Mouse (Mus musculus): ENCODE results near the gene Trhr2. TPM values are rescaled to one million over a fixed set of nuclear protein-coding genes. Genes with fewer than 3 reads are reported as not detected.
A peak's percentile ranks its signal among the peaks of the same experiment; 100 is the strongest.

Gene Trhr2
- polyA plus RNA-seq, 1 experiment from 2014 or later: not detected

DNA sequence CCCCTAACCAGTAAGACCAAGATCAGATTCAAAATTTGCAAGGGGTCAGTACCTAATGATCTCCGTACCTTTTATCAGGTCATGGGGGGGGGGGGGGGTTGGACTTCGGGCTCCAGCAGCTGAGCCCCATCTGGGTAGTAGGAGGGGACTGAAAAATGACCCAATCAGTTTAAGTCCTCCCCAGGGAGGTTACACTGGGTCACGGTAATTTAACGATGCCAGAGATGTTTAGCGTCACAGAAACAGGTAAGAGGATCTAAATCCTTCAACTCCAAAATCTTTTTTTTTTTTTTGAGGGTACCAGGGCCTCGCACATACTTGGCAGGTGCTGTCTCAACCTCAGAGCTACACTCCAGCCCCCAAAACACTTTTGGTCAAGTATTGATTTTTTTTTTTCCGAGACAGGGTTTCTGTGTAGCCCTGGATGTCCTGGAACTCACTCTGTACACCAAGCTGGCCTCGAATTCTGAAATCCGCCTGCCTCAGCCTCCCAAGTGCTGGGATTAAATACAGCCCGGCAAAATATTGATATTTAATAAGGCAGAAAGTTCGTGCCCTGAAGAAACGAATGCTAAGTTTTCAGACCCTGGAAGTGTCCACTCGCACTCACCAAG, 15.3 kb upstream of the Trhr2 start:
- Histone ChIP-seq H3K27ac (replicated peaks) (peak overlapping the region; percentile 78), H3K4me3 (replicated peaks) (peak overlapping the region; percentile 96), H3K9me3 (replicated peaks) (no peaks in the 10 kb centered on the region), H3K4me1 (replicated peaks) (peaks cover 49% of the 10 kb centered on the region), H3K9ac (peak overlapping the region; percentile 61), H3K4me2 (peak overlapping the region; percentile 90), H3K36me3 (replicated peaks) (peaks cover 31% of the 10 kb centered on the region), H3K27me3 (no peaks in the 10 kb centered on the region)
- WGBS (ENCODE audit: insufficient replicate concordance): 11% methylated on average over 13 of the region's 13 CpGs
- ATAC-seq (ENCODE audit: insufficient read depth): no peak; the same call in 1 of the 2 replicates

DNA sequence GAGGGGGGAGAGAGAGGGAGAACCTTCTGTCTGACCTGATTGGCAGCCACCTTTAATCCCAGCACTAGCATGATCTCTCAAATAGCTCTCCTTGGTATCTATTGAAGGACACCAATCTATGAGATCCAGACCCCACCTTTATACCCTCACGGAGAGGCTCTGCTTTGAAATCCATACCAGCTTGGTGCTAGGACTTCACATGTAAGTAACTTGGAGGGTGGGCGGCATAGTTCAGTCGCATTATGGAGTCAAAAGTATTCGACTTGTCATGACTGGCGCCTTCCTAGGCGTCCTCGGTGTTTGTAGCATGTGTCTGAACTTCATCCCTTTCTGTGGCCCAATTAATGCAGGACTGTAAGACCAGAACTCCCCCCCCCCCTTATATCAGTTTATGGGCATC, 14.8 kb upstream of the Trhr2 start:
- Histone ChIP-seq H3K36me3 (replicated peaks) (peaks cover 25% of the 10 kb centered on the region), H3K27ac (replicated peaks) (no peak overlapping the region), H3K27me3 (no peaks in the 10 kb centered on the region), H3K4me2 (peak overlapping the region; percentile 90), H3K4me3 (replicated peaks) (peak overlapping the region; percentile 96; the same call in 1 of the 2 replicates), H3K9ac (peak overlapping the region; percentile 61), H3K9me3 (replicated peaks) (no peaks in the 10 kb centered on the region), H3K4me1 (replicated peaks) (peaks cover 49% of the 10 kb centered on the region)
- WGBS (ENCODE audit: insufficient replicate concordance): 77% methylated on average over 7 of the region's 7 CpGs
- ATAC-seq (ENCODE audit: insufficient read depth): no peak

DNA sequence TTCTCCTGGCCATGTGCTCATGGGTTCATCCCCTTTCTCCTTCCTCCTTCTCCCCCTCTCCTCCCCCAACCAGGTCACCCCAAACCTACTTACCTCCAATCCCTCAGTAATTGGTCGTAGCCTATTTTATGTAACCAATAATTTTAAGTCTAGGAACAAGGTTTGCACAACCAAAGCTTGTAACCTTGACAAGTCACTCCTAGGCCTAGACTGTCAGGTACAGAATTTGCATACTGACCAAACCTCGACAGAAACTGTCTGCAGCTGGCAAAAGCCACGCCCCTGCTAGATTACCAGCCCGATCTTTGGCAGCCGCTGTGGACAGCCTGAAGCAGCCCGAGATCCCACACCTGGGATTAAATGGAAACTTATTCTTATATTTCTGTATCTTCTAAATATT, 11.2 kb upstream of the Trhr2 start:
- Histone ChIP-seq H3K27me3 (no peaks in the 10 kb centered on the region), H3K4me2 (no peak overlapping the region), H3K27ac (replicated peaks) (no peak overlapping the region), H3K4me3 (replicated peaks) (no peak overlapping the region), H3K9me3 (replicated peaks) (no peaks in the 10 kb centered on the region), H3K36me3 (replicated peaks) (no peaks in the 10 kb centered on the region), H3K9ac (no peak overlapping the region), H3K4me1 (replicated peaks) (peaks cover 25% of the 10 kb centered on the region)
- WGBS (ENCODE audit: insufficient replicate concordance): 48% methylated on average over 6 of the region's 6 CpGs
- no peak for ATAC-seq (ENCODE audit: insufficient read depth)

DNA sequence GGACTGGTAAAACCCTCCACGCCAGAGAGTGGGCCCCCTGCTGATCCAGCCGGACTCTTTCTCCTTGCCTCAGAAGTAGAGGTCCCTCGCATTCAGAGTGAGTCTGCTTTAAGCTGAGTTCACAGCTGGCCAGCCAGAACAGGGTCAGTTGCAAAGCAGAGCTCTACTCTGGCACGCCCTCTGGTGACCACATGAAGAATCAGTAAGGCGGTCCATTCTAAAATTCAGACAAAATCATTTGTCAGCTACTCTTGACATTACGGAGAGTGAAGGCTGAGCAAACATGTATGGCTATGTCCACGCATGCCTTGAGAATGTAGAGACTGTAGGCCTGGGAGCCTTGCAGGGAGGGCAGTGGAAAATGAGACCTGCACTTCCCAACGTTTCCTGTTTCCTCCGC, 9.1 kb upstream of the Trhr2 start:
- Histone ChIP-seq H3K27ac (replicated peaks) (no peak overlapping the region), H3K27me3 (no peaks in the 10 kb centered on the region), H3K4me2 (no peak overlapping the region), H3K36me3 (replicated peaks) (no peaks in the 10 kb centered on the region), H3K9ac (no peak overlapping the region), H3K9me3 (replicated peaks) (no peaks in the 10 kb centered on the region), H3K4me1 (replicated peaks) (peaks cover 11% of the 10 kb centered on the region), H3K4me3 (replicated peaks) (no peak overlapping the region)
- WGBS (ENCODE audit: insufficient replicate concordance): 14% methylated on average over 9 of the region's 9 CpGs
- peak; percentile 43; the same call in 1 of the 2 replicates for ATAC-seq (ENCODE audit: insufficient read depth)

DNA sequence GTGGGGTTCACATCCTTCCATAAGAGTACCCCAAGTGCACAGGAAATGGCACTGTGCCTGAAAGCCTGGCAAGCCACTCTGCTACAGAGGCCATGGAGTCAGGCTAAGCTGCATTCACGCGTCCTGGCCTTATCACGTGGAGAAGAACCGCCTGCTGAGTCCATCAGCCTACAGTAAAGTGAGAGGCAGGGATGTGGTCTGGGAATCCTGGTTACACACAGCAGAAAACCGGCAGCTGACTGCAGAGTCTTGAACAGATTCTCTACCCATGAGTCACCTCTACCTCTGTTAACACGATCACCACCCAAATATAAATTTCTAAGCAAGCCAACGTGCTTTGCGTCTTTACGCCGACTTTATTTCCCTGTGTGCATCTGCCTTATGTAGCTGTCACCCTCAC, 7.9 kb upstream of the Trhr2 start:
- no peak for ATAC-seq (ENCODE audit: insufficient read depth)
- no peak overlapping the region for H3K4me3 ChIP-seq (replicated peaks)
- H3K27me3 ChIP-seq: no peaks in the 10 kb centered on the region
- 71% methylated on average over 10 of the region's 10 CpGs for WGBS (ENCODE audit: insufficient replicate concordance)
- H3K36me3 ChIP-seq (replicated peaks): no peaks in the 10 kb centered on the region
- H3K9me3 ChIP-seq (replicated peaks): no peaks in the 10 kb centered on the region
- no peak overlapping the region for H3K4me2 ChIP-seq
- peaks cover 11% of the 10 kb centered on the region for H3K4me1 ChIP-seq (replicated peaks)
- no peak overlapping the region for H3K9ac ChIP-seq
- H3K27ac ChIP-seq (replicated peaks): no peak overlapping the region

DNA sequence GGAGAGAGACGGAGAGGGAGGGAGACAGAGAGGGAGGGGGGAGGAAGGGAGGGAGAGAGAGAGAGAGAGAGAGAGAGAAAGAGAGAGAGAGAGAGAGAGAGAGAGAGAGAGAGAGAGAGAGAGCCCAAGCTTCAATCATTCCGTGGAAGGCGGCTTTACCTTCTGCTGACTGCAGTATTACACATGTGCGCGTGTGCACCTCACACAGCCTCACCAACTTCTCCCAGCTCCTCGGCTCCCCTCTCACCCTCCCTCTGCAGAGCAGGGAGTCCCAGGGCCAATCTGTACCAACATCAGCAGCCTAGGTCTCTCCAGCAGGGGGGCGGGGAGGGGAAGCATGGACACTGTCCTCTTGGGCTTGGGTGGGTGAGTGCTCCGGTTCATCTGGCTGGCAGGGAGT, 2.4 kb upstream of the Trhr2 start:
- Histone ChIP-seq H3K4me1 (replicated peaks) (no peaks in the 10 kb centered on the region), H3K9me3 (replicated peaks) (no peaks in the 10 kb centered on the region), H3K27ac (replicated peaks) (no peak overlapping the region), H3K4me2 (no peak overlapping the region), H3K36me3 (replicated peaks) (no peaks in the 10 kb centered on the region), H3K27me3 (peaks cover 29% of the 10 kb centered on the region), H3K4me3 (replicated peaks) (no peak overlapping the region), H3K9ac (no peak overlapping the region)
- 42% methylated on average over 8 of the region's 8 CpGs for WGBS (ENCODE audit: insufficient replicate concordance)
- ATAC-seq (ENCODE audit: insufficient read depth): no peak

DNA sequence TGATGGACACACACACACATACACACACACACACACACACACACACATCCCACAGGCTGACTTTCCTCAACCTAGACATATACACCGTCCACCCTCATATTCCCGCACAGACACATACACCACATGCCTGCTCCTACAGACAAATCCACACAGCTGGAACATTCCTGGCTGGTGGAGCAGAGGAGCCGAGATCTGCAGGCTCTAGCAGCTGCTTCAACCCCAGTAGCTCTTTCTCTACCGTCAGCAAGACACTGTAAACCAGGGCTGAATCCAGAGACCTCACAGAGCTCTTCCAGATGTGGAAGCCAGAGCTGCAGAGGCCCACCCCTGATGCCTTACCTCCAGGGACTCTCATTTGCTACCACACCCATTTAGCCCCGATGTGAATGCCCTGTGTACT, 1.7 kb upstream of the Trhr2 start:
- H3K27me3 ChIP-seq: peaks cover 34% of the 10 kb centered on the region
- no peak overlapping the region for H3K9ac ChIP-seq
- no peak for ATAC-seq (ENCODE audit: insufficient read depth)
- H3K36me3 ChIP-seq (replicated peaks): no peaks in the 10 kb centered on the region
- 46% methylated on average over 5 of the region's 5 CpGs for WGBS (ENCODE audit: insufficient replicate concordance)
- no peak overlapping the region for H3K4me3 ChIP-seq (replicated peaks)
- H3K4me2 ChIP-seq: no peak overlapping the region
- H3K9me3 ChIP-seq (replicated peaks): no peaks in the 10 kb centered on the region
- H3K27ac ChIP-seq (replicated peaks): no peak overlapping the region
- no peaks in the 10 kb centered on the region for H3K4me1 ChIP-seq (replicated peaks)

DNA sequence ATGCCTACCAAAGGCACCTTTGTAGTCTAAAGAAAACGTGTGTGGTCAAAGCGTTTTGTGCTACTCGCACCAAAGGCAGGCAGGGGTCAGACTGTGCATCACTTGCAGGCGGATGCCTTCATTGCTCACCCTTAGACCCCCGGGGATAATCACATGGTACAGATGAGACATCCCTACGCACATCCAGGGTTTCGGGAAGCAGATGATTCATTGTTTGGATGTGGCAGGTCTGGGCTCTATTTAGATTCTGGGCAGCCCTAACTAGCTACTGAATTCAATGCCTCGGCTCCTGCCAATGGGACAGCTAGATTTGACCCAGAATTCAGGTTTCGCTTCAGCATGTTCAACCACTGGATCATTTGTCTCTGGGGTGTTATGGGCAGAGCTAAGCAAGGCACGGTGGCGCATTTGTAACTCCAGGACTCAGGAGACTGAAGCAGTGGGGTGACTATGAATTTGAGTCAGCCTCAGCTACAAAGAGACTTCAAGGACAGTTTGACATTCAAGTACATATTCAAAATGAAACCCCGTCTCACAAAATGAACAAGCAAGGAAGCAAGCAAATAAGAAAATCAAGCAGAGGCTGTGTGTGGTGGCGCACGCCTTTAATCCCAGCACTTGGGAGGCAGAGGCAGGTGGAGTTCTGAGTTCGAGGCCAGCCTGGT, 1.3 kb downstream of the Trhr2 start:
- Histone ChIP-seq H3K9ac (no peak overlapping the region), H3K9me3 (replicated peaks) (no peaks in the 10 kb centered on the region), H3K27ac (replicated peaks) (no peak overlapping the region), H3K4me1 (replicated peaks) (no peaks in the 10 kb centered on the region), H3K4me3 (replicated peaks) (no peak overlapping the region), H3K27me3 (peaks cover 59% of the 10 kb centered on the region), H3K36me3 (replicated peaks) (no peaks in the 10 kb centered on the region), H3K4me2 (no peak overlapping the region)
- 71% methylated on average over 15 of the region's 15 CpGs for WGBS (ENCODE audit: insufficient replicate concordance)
- no peak for ATAC-seq (ENCODE audit: insufficient read depth)

DNA sequence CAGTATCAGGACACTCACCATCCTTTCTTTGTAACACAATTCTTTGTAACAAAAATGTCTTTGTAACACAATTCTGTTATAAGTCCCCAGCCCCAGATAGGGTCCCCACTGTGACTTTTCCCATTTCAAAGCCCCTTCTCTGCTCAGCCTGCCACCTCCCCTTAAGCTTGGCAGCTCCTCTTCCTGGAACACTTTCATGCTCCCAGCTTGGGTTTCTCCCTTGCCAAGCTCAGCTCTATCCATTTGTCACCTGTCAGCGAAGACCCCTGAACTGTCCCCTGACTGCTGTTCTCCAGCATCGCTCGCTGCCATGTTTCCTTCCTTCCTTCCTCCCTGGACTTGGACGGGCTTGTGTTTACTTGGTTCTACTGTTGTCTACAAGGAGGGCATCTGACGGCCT, 2.9 kb downstream of the Trhr2 start:
- H3K9me3 ChIP-seq (replicated peaks): no peaks in the 10 kb centered on the region
- no peaks in the 10 kb centered on the region for H3K36me3 ChIP-seq (replicated peaks)
- ATAC-seq (ENCODE audit: insufficient read depth): no peak
- H3K4me3 ChIP-seq (replicated peaks): no peak overlapping the region
- no peak overlapping the region for H3K27ac ChIP-seq (replicated peaks)
- peaks cover 64% of the 10 kb centered on the region for H3K27me3 ChIP-seq
- H3K4me2 ChIP-seq: no peak overlapping the region
- no peaks in the 10 kb centered on the region for H3K4me1 ChIP-seq (replicated peaks)
- WGBS (ENCODE audit: insufficient replicate concordance): 48% methylated on average over 5 of the region's 5 CpGs
- no peak overlapping the region for H3K9ac ChIP-seq

DNA sequence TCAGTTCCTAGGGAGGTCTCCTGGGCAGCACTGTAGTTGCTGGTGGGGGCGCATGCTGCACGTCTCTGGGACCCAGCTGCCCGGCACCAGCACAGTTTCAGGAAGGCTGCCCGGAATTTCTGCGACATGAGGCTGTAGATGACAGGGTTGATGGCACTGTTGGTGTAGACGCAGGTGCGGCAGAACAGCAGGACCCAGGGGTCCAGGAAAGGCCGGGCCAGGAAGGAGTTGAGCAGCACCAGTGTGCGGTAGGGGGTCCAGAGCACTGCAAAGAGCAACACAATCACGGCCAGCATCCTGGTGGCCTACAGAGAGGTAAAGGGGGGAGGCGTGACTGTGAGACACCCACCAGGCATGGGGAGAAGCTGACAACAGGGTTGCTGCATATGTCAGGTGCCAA, 3.3 kb downstream of the Trhr2 start:
- Histone ChIP-seq H3K4me2 (no peak overlapping the region), H3K9ac (no peak overlapping the region), H3K9me3 (replicated peaks) (no peaks in the 10 kb centered on the region), H3K36me3 (replicated peaks) (no peaks in the 10 kb centered on the region), H3K4me3 (replicated peaks) (no peak overlapping the region), H3K27me3 (peaks cover 59% of the 10 kb centered on the region), H3K4me1 (replicated peaks) (peaks cover 2% of the 10 kb centered on the region), H3K27ac (replicated peaks) (no peak overlapping the region)
- ATAC-seq (ENCODE audit: insufficient read depth): no peak
- 68% methylated on average over 11 of the region's 11 CpGs for WGBS (ENCODE audit: insufficient replicate concordance)

DNA sequence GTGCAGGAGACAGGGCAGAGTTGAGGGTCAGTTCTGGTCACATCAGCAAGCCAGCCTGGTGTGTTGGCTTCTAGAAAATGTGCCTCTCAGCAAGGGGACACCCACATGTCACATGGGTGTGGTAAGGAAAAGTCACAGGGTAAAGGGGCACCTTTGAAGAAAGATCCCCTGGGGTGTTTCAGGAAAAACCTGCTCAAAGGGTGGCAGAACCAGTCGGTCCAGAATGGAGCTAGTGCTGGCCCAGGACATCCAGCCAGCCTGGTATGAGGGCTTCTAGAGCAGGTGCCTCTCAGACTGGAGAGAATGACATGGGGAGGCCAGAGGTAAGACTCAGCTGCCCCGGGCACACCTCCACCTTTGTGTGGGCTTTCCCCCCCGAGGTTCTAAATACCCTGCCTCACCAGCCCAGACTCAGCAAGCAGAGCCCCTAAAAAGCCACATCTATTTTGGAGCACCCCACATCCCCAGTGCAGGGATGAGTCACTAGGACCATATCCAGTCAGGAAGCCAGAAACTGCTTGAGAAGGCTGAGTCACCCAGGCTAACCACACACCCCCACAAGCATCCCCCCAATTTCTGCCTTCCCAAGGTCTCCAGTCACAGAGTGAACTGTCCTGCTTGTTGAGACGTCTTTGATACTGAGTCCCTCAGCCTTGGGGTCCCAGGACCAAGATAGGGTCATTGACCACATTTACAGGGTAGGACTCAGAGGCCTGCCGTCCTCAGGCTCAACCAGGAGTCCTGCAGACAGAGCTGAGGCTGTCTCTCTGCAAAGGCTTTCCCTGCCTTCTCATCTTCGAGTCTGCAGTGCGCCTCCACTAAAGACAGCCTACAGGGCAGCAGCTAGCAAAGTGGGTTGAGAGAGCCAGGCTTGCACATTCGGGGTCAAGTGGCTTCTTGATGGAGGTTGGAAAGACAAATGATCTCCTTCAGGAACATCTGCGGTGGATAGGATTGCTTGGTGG, 4.6 kb downstream of the Trhr2 start:
- Histone ChIP-seq H3K4me3 (replicated peaks) (no peak overlapping the region), H3K9ac (no peak overlapping the region), H3K4me1 (replicated peaks) (peaks cover 6% of the 10 kb centered on the region), H3K27ac (replicated peaks) (no peak overlapping the region), H3K9me3 (replicated peaks) (no peaks in the 10 kb centered on the region), H3K27me3 (peaks cover 56% of the 10 kb centered on the region), H3K4me2 (no peak overlapping the region), H3K36me3 (replicated peaks) (no peaks in the 10 kb centered on the region)
- WGBS (ENCODE audit: insufficient replicate concordance): 56% methylated on average over 9 of the region's 9 CpGs
- no peak for ATAC-seq (ENCODE audit: insufficient read depth)

Data from liver, embryonic 15.5 days (tissue).